Mouse (Mus musculus) cerebellum, postnatal 4 days (tissue): ENCODE measurements around the gene Fzd10.

Source experiments
- DNase-seq, 2 experiments: peaks; one replicate each; pipeline ENCODE4 v3.0.0; 2022; ENCODE audit warnings: low spot score in 2 of 2, mixed read lengths in 1 of 2

The Fzd10 gene

GRCm38 (mm10) chr5:128600072-128601021, at the start of gene Fzd10:
Fzd10 (plus strand) TSS chr5:128600844.
- peak in 1 of 2 experiments; percentile 61 for DNase-seq

GRCm38 (mm10) chr5:128551448-128551847, 49.2 kb upstream of the Fzd10 start:
- DNase-seq: no peak

- no peak for DNase-seq
Observed at GRCm38 (mm10) chr5:128552136-128552890, 48.3 kb upstream of the Fzd10 start.

DNA sequence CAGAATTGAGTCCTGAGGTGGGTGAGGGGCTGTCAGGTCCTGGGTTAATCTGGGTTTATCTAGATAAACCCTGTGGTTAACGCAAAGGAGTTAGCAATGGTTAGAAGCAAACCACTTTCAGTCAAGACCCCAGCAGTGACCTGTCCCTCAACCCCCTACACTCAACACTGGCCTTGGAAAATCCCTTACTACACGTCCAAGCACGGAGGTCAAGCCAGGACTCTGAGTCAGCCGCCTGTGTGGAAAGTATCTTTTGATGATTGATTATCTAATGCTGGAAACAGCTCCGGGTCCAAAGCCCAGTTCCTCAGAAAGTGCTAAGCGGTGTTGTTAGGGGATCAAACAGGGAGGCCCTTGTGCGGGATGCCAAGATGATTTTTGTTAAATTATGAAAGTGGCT, 42.5 kb upstream of the Fzd10 start:
- no peak for DNase-seq

- DNase-seq: no peak
Observed at GRCm38 (mm10) chr5:128567313-128567712, 33.3 kb upstream of the Fzd10 start.

DNA sequence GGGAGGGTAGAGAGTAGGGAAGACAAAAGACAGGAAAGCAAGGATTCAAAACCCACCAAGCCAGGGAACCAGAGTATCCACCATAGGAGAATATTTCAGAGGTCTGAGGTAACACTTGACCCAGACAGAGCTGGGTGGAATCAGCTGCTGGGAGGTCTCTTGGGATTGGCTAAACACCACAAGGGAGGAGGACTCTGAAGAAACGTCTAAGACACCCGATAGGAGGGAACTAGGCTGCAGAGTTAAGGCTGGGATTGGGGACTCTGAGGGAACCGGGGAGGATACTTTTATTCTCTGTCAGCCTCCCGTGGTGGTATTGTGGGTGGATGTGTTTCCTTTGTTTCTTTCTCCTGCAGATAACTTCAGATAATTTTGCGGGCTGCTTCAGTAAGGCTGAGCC, 31.7 kb upstream of the Fzd10 start:
- DNase-seq: no peak

GRCm38 (mm10) chr5:128570091-128570490, 30.6 kb upstream of the Fzd10 start:
- DNase-seq: no peak

GRCm38 (mm10) chr5:128570848-128571247, 29.8 kb upstream of the Fzd10 start:
- no peak for DNase-seq

DNA sequence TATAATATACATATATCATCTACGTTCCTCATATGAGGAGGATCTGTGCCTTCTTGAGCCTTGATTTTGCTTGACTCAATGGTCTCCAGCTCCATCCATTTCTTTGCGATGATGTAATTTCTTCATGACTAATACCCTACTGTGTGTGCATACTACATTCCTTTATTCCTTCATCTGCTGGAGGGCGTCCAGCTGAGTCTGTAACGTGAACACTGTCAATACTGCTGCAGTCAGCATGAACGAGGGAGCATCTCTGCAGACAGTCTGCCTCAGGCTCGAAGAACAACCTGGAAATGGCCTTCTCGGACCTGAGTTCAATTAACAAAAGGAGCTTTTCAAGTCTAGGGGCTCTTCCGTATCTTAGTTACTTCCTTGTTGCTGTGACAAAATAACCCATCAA, 28.9 kb upstream of the Fzd10 start:
- DNase-seq: no peak

DNA sequence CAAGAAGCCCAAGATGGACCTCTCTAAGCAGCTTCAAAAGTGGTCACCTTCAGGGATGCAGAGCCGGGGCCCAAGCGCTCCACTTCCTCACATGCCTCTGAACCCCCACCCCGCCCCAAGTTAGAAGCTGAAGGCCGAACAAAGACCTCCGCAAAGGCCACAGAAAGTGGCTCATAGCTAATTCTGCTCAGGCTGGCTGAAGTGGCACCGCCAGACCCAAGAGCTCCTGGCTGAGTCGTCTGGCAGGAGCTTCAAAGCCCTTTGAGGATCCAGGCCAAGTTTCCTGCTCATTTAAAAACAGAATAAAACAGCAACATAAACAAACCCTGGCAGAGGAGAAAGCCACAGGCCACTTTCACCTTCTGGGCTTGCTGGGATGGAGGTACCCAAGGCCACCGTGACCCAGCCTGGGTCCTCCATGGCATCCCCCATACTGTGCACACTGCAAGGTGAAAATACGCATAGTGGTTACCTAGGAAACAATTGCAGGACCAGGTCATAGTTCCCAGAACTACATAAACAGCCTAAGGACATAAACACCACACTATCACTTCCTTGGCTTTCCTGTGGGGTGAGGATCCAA, 24.6 kb upstream of the Fzd10 start:
- DNase-seq: no peak

GRCm38 (mm10) chr5:128579047-128579650, 21.5 kb upstream of the Fzd10 start:
- no peak for DNase-seq

GRCm38 (mm10) chr5:128580931-128581330, 19.7 kb upstream of the Fzd10 start:
- no peak for DNase-seq

DNA sequence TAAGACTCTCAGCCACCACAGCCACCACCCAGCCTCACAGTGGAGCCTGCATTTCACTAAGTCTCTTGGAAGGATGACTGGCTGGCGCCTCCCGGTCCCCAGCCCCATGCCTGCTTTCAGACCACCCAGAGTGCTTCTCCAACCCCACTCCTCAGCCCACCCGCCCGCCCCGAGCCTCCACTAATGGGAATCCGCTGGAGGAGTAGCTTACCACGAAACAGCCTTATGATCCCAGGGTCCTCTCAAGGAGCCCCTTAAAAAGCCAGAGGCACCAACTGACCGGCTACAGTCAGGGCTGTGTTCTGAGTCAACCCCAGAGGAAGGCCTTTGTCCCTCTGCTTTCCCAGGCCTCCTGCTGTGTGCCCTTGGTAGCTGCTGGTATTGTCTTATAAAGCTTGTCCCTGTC, 19.1 kb upstream of the Fzd10 start:
- no peak for DNase-seq

- no peak for DNase-seq
Observed at GRCm38 (mm10) chr5:128589231-128589630, 11.4 kb upstream of the Fzd10 start.

- no peak for DNase-seq
Observed at GRCm38 (mm10) chr5:128593446-128593845, 7.2 kb upstream of the Fzd10 start.

DNA sequence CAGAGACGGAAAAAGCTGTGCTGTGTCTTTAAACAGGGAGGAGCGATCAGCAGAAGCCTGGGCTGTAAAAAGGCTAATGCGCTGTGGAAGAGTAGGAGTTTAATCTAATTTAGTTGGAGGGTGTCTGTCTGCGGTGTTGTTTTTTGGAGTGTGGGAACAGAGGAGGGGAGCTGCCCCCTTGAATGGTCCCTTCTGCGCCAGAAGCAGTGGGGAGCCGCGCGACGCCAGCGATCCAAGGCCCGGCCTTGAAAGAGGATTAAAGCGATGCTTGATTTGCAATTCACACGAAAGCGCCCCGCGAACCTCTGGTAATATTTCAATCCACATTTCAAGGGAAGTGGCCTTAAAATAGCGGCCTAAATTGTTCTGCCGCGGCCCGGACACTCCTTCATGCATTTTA, 3.8 kb upstream of the Fzd10 start:
- DNase-seq: peak; percentile 31 to 35

- DNase-seq: no peak
Observed at GRCm38 (mm10) chr5:128597381-128597780, 3.3 kb upstream of the Fzd10 start.

- DNase-seq: no peak
Observed at GRCm38 (mm10) chr5:128598191-128598720, 2.4 kb upstream of the Fzd10 start.

DNA sequence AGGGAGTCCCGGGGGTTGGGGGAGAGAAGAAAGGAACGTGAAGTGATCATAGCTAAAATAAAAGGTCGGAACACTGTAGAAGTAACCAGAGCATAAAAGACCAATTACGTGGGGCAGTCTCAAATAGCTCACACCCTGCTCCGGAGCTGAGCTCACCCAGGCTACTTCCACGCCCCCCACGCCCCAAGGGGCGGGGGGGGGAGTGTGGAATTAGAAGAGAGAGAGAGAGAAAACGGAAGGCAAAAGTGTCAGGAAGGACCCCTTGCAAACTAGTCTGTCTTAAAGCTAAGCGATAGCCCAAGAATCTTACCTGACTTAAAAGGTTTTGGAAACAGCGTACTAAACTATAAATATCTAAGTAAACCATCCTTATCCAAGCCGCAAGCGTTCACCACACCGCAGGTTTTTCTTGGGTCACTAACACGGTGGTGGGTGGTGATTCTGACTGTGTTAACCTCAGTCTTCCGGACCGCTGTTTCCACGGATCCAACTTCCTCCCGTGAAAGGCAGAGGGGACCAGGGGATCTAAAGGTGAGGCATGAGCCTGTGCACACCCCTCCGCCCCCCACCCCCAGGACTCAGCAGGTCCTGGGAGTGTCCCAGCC, 1.8 kb upstream of the Fzd10 start:
- DNase-seq: no peak

GRCm38 (mm10) chr5:128599365-128600071, 1.1 kb upstream of the Fzd10 start:
- no peak for DNase-seq
